Mouse (Mus musculus) limb, embryonic 15.5 days (tissue): ENCODE results near the gene Cnot6l. TPM values are rescaled to one million over a fixed set of nuclear protein-coding genes. Genes with fewer than 3 reads are reported as not detected.

ENCODE experiments used
- ATAC-seq: fragments of 200-750 bp; cut with Nextera tagmentation; 2 replicates; pipeline ENCODE4 v1.8.0; 2017; ENCODE audit warnings: low read depth, moderate TSS enrichment; ENCODE audit not compliant: insufficient number of reproducible peaks, low FRiP score, low TSS enrichment
- H3K27ac ChIP-seq: fragments of 300-500 bp; sonication (generic); 2 replicates; pipeline ENCODE4 v1.5.1; 2015; ENCODE audit warnings: moderate library complexity, mild to moderate bottlenecking, inconsistent platforms
- H3K27me3 ChIP-seq: fragments of 300-500 bp; sonication (generic); 2 replicates; pipeline ENCODE4 v1.6.1; 2015; ENCODE audit warnings: inconsistent platforms
- H3K36me3 ChIP-seq: fragments of 300-500 bp; sonication (generic); 2 replicates; pipeline ENCODE4 v1.6.1; 2015; ENCODE audit warnings: inconsistent platforms
- H3K4me1 ChIP-seq: fragments of 300-500 bp; sonication (generic); 2 replicates; pipeline ENCODE4 v1.6.1; 2015; ENCODE audit warnings: inconsistent platforms
- H3K4me2 ChIP-seq: fragments of 300-500 bp; sonication (generic); 2 replicates; pipeline ENCODE4 v1.6.1; 2015; ENCODE audit warnings: mild to moderate bottlenecking, inconsistent platforms
- H3K4me3 ChIP-seq: fragments of 300-500 bp; sonication (generic); 2 replicates; pipeline ENCODE4 v1.5.1; 2015; ENCODE audit warnings: mild to moderate bottlenecking, inconsistent platforms
- H3K9ac ChIP-seq: fragments of 300-500 bp; sonication (generic); 2 replicates; pipeline ENCODE4 v1.6.1; 2015; ENCODE audit warnings: inconsistent platforms
- H3K9me3 ChIP-seq: fragments of 300-500 bp; sonication (generic); 2 replicates; pipeline ENCODE4 v1.6.1; 2016; ENCODE audit warnings: inconsistent platforms
- WGBS: fragments of 180-500 bp; shearing (Covaris S2); methylation state at CpG from one replicate; pipeline ENCODE4 v1.1.7; 2015; 5-methylcytosine and 5-hydroxymethylcytosine counted together
- polyA plus RNA-seq: library from polyadenylated mRNA; unstranded; fragments of >200 nt; fragmentation: Nextera tagmentation; extraction: Ambion mirVana; gene quantifications from 2 replicates; pipeline ENCODE4 v1.2.1, GENCODE M21; 2015

Gene Cnot6l
- 20.6 and 24.3 TPM in 2 replicates for polyA plus RNA-seq

DNA sequence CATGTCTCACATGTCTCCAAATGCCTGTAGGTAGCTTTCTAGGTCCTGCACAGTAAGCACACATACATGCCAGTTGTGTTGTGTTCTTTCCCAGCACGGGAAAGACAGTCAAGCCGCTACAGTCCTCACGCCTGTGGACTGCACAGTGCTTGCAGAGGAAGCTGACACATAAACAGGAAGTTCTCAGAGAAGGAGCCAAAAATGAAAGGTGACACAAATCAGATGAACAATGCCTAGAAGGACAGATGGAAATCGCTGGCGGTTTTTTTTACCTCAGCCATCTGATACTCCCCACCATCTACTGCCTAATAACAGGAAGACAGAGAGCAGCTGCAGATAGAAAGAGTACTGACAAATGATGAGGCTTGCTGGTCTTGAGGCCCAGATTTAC is at the start of gene Cnot6l:
Gene Cnot6l, minus strand, starts transcription at position 151 of the 391 bp plus-strand sequence.
- Histone ChIP-seq H3K9me3 (no peaks in the 10 kb centered on the region), H3K4me1 (peaks cover 9% of the 10 kb centered on the region; the same call in 1 of the 2 replicates), H3K4me3 (peak within 1 kb of the TSS; percentile 76), H3K36me3 (no peaks in the 10 kb centered on the region), H3K27me3 (no peaks in the 10 kb centered on the region), H3K27ac (peak within 1 kb of the TSS; percentile 99), H3K4me2 (peak within 1 kb of the TSS; percentile 46), H3K9ac (peak within 1 kb of the TSS; percentile 46)
- 40% methylated on average over 5 of the region's 5 CpGs for WGBS
- ATAC-seq = no peak

DNA sequence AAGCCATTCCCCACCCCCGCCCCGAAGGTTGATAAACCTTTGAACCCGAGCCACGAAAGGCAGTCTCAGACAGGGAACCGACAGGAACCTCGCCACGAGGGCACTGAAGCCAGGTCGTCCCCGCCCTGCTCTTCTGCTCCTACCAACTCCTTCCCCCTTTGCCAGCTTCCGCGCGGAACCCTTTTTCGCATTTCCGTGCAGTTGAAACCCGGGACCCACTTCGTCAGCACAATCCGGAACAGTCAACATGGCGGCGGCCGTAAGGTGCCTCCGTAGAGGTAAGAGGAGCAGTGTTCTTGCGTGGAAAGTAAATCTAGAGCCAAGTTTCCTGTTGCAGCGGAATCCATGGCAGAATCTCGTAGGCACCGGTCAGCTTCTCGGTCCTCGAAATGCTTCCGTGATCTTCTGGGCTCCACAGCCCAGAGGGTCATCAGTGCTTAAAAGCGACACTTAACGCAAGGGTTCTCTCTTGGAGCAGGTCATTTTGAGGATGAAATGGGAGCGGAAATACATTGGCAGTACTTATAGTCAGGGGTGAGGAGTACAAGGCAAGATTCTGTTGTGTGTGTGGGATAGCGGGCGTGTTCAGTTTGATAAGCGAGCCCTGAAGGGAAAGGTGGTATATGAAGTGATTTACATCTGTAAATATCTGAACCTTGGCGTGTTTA is 46.1 kb upstream of the Cnot6l start:
- Histone ChIP-seq H3K4me1 (peaks cover 7% of the 10 kb centered on the region), H3K4me3 (peak overlapping the region; percentile 75), H3K27me3 (no peaks in the 10 kb centered on the region), H3K4me2 (peak overlapping the region; percentile 63), H3K9ac (peak overlapping the region; percentile 61), H3K27ac (peak overlapping the region; percentile 89), H3K9me3 (no peaks in the 10 kb centered on the region), H3K36me3 (peaks cover 10% of the 10 kb centered on the region)
- under 1% methylated on average over 35 of the region's 35 CpGs for WGBS
- ATAC-seq = peak; percentile 90

DNA sequence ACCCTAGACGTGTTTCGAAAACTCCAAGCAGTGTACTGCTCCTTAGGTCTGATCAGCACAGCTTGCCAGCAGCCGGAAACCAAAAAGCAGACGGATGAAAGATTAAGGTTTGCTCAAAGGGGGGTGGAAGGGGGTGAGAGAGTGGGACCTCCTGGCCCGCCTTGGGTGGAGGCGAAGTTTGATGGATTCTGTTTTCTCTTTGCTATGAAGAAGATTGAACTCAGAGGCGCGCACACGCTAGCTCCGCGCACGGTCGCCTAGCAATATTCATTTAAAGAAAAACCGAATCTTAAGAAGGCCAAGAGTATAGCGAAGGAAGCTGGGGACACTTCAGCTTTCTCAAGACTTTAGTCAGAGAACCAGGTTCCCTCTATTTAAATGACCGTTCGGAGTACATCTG is 45.5 kb upstream of the Cnot6l start, which contains the start of gene Mrpl1:
Gene Mrpl1, plus strand, starts transcription at position 35 of the 400 bp plus-strand sequence.
- H3K4me3 ChIP-seq = peak within 1 kb of the TSS; percentile 75

DNA sequence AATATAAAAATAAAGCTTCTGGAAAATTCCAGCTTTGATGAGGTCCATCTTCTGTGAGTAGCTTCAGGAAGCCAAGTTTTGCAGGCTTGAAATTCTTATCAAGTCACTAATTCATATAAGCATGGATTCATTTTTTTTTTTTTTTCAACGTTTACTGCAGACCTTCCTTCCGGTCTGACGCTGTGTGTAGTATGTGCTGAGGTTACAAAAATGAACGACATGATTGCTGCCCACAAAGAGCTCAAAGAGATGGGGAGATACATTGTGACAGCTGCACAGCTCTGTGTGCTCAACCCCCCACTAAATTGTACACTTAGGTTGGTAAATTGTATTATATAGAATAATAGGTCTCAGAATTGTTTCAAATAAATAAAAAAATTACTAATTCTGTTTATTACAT is 44.6 kb upstream of the Cnot6l start:
- Histone ChIP-seq H3K4me2 (no peak overlapping the region), H3K4me3 (no peak overlapping the region), H3K27ac (no peak overlapping the region), H3K9me3 (no peaks in the 10 kb centered on the region), H3K4me1 (peaks cover 7% of the 10 kb centered on the region), H3K36me3 (no peaks in the 10 kb centered on the region), H3K9ac (no peak overlapping the region), H3K27me3 (no peaks in the 10 kb centered on the region)
- no peak for ATAC-seq
- WGBS = 64% methylated on average over 4 of the region's 4 CpGs

More for the DNA sequence above, 45.5 kb upstream of the Cnot6l start, which contains the start of gene Mrpl1:
- Histone ChIP-seq H3K4me2 (peak within 1 kb of the TSS; percentile 63), H3K36me3 (peaks cover 7% of the 10 kb centered on the region), H3K27ac (peak within 1 kb of the TSS; percentile 89), H3K9me3 (no peaks in the 10 kb centered on the region), H3K27me3 (no peaks in the 10 kb centered on the region), H3K4me1 (peaks cover 7% of the 10 kb centered on the region), H3K9ac (peak within 1 kb of the TSS; percentile 61)
- WGBS = 1% methylated on average over 17 of the region's 17 CpGs
- ATAC-seq = peak; percentile 47; the same call in 1 of the 2 replicates

DNA sequence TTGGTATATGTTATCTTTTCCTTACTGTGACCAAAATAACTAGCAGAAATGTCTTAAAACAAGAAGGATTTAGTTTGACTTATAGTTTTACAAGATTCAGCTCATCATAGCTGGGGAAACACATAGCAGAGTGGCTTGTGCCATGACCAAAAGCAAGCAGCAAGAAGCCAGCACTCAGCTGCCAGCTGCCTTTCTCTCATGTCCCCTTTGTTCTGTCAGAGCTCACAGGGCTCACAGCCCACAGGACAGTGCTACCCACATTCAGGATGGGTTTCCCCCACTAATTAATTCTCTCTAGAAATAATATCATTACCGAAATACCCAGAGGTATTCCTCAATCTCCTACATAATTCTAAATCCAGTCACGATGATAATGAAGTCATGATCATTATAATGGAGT is 43.6 kb upstream of the Cnot6l start:
- no peak overlapping the region for H3K27ac ChIP-seq
- H3K4me1 ChIP-seq = peaks cover 7% of the 10 kb centered on the region
- H3K27me3 ChIP-seq = no peaks in the 10 kb centered on the region
- H3K9me3 ChIP-seq = no peaks in the 10 kb centered on the region
- H3K4me3 ChIP-seq = no peak overlapping the region
- H3K4me2 ChIP-seq = no peak overlapping the region
- H3K36me3 ChIP-seq = no peaks in the 10 kb centered on the region
- H3K9ac ChIP-seq = no peak overlapping the region
- WGBS = 89% methylated on average over 2 of the region's 2 CpGs
- ATAC-seq = no peak

DNA sequence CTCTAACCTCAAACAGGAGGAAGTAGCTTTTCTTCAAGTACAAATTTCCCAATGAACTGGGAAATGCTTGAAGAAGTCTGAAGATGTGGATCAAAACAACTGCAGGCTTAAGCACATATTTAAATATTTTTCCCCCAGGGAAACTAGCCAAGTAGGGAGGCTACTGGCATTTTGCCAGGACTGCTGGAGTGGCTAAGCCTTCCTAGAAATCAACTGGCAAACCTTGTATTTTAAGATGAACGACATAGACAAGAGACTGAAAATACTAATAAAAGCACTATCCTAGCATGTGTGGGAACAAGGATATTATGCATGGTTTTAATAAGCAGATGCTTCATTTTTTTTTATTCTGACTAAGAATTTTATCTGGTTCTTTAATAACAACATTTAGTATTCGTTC is 42.9 kb upstream of the Cnot6l start:
- H3K27ac ChIP-seq = no peak overlapping the region
- H3K9me3 ChIP-seq = no peaks in the 10 kb centered on the region
- no peak overlapping the region for H3K4me3 ChIP-seq
- no peaks in the 10 kb centered on the region for H3K27me3 ChIP-seq
- no peak overlapping the region for H3K9ac ChIP-seq
- no peak for ATAC-seq
- H3K36me3 ChIP-seq = no peaks in the 10 kb centered on the region
- no peak overlapping the region for H3K4me2 ChIP-seq
- H3K4me1 ChIP-seq = peaks cover 7% of the 10 kb centered on the region
- 33% methylated on average over 2 of the region's 2 CpGs for WGBS

DNA sequence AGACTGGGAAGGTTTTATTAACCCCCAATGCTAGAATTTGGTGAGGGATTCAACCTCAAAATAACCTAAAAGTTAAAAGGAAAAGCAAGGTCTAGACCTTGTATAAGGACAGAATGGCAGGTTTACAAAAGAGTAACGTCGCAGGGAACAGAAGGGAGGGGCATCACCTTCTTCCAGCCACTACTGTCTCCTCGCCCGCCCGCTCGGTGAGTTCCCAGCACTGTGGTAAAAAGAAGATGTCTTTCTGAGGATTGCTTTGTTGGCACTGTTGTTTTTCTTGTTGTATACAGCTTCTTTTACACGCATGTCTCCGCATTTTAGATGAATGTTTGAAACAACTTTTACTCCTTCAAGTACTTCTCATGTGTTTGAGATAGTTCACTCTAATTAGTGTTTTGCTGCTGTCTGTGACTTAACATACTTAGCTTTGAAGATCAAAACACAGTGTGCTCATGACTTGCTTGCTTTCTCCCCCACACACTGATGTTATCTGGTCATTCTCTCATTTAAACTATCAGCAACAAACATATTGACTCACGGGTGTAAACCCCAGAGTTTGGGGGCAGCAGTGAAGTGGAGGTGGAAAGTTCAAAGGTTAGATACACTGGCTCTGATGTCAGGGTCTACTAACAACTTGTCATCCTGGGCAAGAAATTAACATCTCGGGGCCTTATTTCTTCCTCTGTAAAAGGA is 37.6 kb upstream of the Cnot6l start:
- Histone ChIP-seq H3K27ac (no peak overlapping the region), H3K9me3 (no peaks in the 10 kb centered on the region), H3K4me2 (no peak overlapping the region), H3K36me3 (no peaks in the 10 kb centered on the region), H3K27me3 (no peaks in the 10 kb centered on the region), H3K4me1 (no peaks in the 10 kb centered on the region), H3K4me3 (no peak overlapping the region), H3K9ac (no peak overlapping the region)
- 61% methylated on average over 10 of the region's 10 CpGs for WGBS
- ATAC-seq = no peak

DNA sequence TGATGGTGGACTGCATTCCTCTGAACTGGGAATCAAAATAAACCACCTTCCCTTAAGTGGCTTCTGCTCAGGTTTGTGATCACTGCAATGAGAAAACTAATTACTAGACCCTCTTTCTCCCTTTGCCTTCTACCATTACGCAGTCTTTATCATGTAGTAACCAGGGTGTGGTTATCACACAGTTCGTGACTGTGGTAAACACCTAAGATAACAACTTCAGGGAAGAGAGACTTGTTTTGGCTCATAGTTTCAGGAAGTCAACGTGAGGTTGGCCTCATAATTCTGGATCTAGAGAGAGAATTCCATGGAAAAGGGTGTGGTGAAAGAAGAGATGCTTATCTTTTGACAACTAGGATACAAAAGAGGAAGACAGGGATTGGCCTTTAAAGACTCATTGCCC is 36.3 kb upstream of the Cnot6l start:
- 73% methylated on average over 3 of the region's 3 CpGs for WGBS
- no peak overlapping the region for H3K4me3 ChIP-seq
- no peaks in the 10 kb centered on the region for H3K4me1 ChIP-seq
- H3K4me2 ChIP-seq = no peak overlapping the region
- no peaks in the 10 kb centered on the region for H3K36me3 ChIP-seq
- no peak overlapping the region for H3K9ac ChIP-seq
- no peaks in the 10 kb centered on the region for H3K27me3 ChIP-seq
- ATAC-seq = no peak
- no peaks in the 10 kb centered on the region for H3K9me3 ChIP-seq
- H3K27ac ChIP-seq = no peak overlapping the region

DNA sequence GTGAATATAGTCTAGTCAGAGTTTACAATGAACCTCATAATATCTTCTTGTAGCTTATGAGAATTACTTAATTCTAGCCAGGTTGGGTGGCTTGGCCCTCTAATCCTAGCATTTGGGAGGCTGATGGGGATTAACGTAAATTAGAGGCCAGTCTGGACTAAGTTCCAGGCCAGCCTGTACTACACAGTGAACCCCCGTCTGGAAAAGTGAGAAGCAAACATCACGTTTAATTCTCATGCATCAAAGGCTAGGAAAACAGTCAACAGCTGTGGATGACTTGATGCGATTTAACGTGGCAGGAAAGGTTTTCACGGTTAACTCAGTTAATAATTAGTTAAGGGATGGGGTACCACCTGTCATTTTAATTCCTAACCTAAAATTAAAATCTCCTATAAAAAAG is 34.3 kb upstream of the Cnot6l start:
- Histone ChIP-seq H3K4me2 (no peak overlapping the region), H3K4me1 (no peaks in the 10 kb centered on the region), H3K4me3 (no peak overlapping the region), H3K36me3 (no peaks in the 10 kb centered on the region), H3K27me3 (no peaks in the 10 kb centered on the region), H3K9ac (no peak overlapping the region), H3K27ac (no peak overlapping the region), H3K9me3 (no peaks in the 10 kb centered on the region)
- WGBS = 45% methylated on average over 6 of the region's 6 CpGs
- no peak for ATAC-seq

DNA sequence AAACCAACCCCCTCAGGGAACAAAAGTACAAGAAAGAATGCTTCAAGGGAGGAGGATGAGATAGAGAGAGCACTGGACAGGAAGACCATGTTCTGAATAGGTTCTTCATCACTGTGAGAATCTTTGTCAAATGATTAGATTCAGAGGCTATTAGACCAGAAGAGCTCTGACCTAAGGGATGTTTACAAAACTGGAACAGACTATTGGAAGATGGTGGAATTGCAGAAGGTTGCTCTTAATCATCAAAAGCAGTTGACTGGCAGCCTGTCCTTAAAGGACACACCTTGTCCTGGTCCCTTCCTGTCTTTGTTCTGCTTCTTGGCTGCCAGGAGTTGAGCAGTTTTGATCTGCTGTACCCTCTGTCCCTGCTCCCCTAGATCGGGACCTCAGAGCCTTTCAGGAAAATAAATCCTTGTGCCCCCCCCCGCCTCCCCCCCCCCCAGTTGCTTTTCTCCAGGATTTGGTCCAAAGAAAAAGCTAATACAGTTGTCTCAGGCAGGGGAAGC is 32.6 kb upstream of the Cnot6l start:
- ATAC-seq = no peak
- no peak overlapping the region for H3K4me2 ChIP-seq
- H3K9ac ChIP-seq = no peak overlapping the region
- H3K4me1 ChIP-seq = no peaks in the 10 kb centered on the region
- no peaks in the 10 kb centered on the region for H3K27me3 ChIP-seq
- H3K9me3 ChIP-seq = no peaks in the 10 kb centered on the region
- no peak overlapping the region for H3K27ac ChIP-seq
- WGBS = 51% methylated on average over 2 of the region's 2 CpGs
- no peaks in the 10 kb centered on the region for H3K36me3 ChIP-seq
- H3K4me3 ChIP-seq = no peak overlapping the region

DNA sequence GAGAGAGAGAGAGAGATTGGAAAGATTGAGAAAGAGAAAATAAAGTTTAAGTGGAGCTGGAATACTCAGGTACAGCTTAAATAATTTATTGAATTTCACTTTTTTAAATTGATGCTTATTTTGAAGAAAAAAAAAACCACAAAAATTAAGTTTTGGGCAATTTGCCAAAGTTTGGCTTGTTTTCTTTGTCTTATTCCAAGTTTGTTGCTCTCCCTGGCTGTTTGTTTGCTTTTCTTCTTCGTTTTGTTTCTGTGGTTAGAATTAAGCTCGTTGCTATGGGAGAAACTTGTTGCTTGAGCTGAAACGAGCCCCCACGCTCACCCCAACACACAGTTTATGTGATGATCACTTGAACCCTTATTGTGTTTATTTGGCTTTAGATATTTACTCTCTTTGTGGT is 27.3 kb upstream of the Cnot6l start:
- Histone ChIP-seq H3K9ac (no peak overlapping the region), H3K27me3 (no peaks in the 10 kb centered on the region), H3K9me3 (no peaks in the 10 kb centered on the region), H3K4me1 (no peaks in the 10 kb centered on the region), H3K27ac (no peak overlapping the region), H3K36me3 (no peaks in the 10 kb centered on the region), H3K4me2 (no peak overlapping the region), H3K4me3 (no peak overlapping the region)
- 56% methylated on average over 4 of the region's 4 CpGs for WGBS
- no peak for ATAC-seq

DNA sequence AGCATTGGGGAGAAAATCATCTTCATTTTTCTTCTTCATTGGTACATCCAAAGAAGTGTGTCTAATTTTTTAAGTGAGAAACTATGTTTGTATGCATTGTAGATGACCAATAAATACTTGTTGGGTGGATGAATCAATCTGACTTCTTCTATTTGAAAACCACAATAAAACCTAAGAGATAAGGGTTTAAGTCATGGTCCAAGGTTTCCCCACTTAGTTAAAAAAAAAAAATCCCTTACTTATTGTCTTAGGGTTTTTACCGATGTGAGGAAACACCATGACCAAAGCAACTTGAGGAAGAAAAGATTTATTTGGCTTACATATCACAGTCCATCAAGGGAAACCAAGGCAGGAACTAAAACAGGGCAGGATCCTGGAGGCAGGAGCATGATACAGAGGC is 25.8 kb upstream of the Cnot6l start:
- Histone ChIP-seq H3K9ac (no peak overlapping the region), H3K4me1 (no peaks in the 10 kb centered on the region), H3K4me3 (no peak overlapping the region), H3K4me2 (no peak overlapping the region), H3K9me3 (no peaks in the 10 kb centered on the region), H3K27ac (no peak overlapping the region), H3K27me3 (no peaks in the 10 kb centered on the region), H3K36me3 (no peaks in the 10 kb centered on the region)
- 90% methylated on average over 1 of the region's 1 CpGs for WGBS
- ATAC-seq = no peak
